32 mouse cellular contexts compared by ENCODE assay signal in genomic region chr8:113389504-113389903, GRCm38 (mm10).
A peak's percentile ranks its signal among the peaks of the same experiment; 100 is the strongest.
DNase-seq lines count a peak whose midpoint lies in the region; ATAC-seq and TF ChIP-seq lines count a peak whose summit lies in the region.
"Had no signal": no experiment of that assay in that cellular context is flagged by ENCODE, and none has a peak within 500 bp of the region (broad histone marks: within the 10 kb centered on the region; RNA-seq: fewer than 3 reads in every experiment).

No protein-coding gene starts in this region.

- no peak overlapping the region for H3K4me3 ChIP-seq in forebrain, embryonic 10.5 days
- H3K4me3 ChIP-seq in forebrain, embryonic 16.5 days (replicated peaks; ENCODE audit: low read length), result no peak overlapping the region
- H3K4me3 ChIP-seq in embryonic facial prominence, embryonic 12.5 days, result no peak overlapping the region
- H3K4me3 ChIP-seq in intestine, embryonic 16.5 days (ENCODE audit: low read length), result no peak overlapping the region
- H3K4me3 ChIP-seq: embryonic facial prominence, embryonic 13.5 days; heart, embryonic 10.5 days; heart, embryonic 15.5 days; hindbrain, embryonic 13.5 days; liver, embryonic 13.5 days had no signal

- H3K27ac ChIP-seq in forebrain, embryonic 10.5 days, result peak overlapping the region; percentile 20; the same call in 1 of the 2 replicates
- no peak overlapping the region for H3K27ac ChIP-seq in forebrain, embryonic 16.5 days (ENCODE audit: low read length)
- no peak overlapping the region for H3K27ac ChIP-seq in embryonic facial prominence, embryonic 12.5 days
- H3K27ac ChIP-seq in intestine, embryonic 16.5 days (ENCODE audit: low read length), result no peak overlapping the region
- H3K27ac ChIP-seq: embryonic facial prominence, embryonic 13.5 days; heart, embryonic 10.5 days; heart, embryonic 15.5 days; hindbrain, embryonic 13.5 days; kidney, postnatal 0 days; liver, embryonic 13.5 days; stomach, postnatal 0 days had no signal

- DNase-seq in forebrain, embryonic 10.5 days (ENCODE audit: extremely low spot score, low spot score), result no peak
- DNase-seq in brain, embryonic 14.5 days (ENCODE audit: low read depth), result peak; percentile 55
- DNase-seq in left cerebral cortex, postnatal 10 days (ENCODE audit: extremely low spot score in 1 of 2, low spot score in 2 of 2), result no peak
- no peak for DNase-seq in heart, postnatal 36 days
- DNase-seq: adrenal gland, postnatal 10 days; cerebellum, adult 11 months; cerebellum, adult 9-10 months; cerebellum, postnatal 36 days; gastrocnemius, postnatal 25 days; heart, adult 11 months; heart, postnatal 4 days; kidney, adult 2 months; kidney, postnatal 4 days; left cerebral cortex, postnatal 4 days; liver, embryonic 13.5 days; lung, adult 18-20 months; lung, postnatal 14 days; spleen, adult 18-20 months; thymus, adult 18-20 months; thymus, postnatal 25 days had no signal

- peaks cover 8% of the 10 kb centered on the region for H3K4me1 ChIP-seq in forebrain, embryonic 10.5 days
- no peaks in the 10 kb centered on the region for H3K4me1 ChIP-seq in forebrain, embryonic 16.5 days (replicated peaks; ENCODE audit: control insufficient read depth, insufficient read depth, low read length)
- peaks cover 5% of the 10 kb centered on the region; the same call in 1 of the 2 replicates for H3K4me1 ChIP-seq in embryonic facial prominence, embryonic 12.5 days
- no peaks in the 10 kb centered on the region; the same call in 1 of the 2 replicates for H3K4me1 ChIP-seq in intestine, embryonic 16.5 days (ENCODE audit: control insufficient read depth, insufficient read depth, low read length)
- H3K4me1 ChIP-seq: embryonic facial prominence, embryonic 13.5 days; heart, embryonic 10.5 days; heart, embryonic 15.5 days; hindbrain, embryonic 13.5 days; liver, embryonic 13.5 days had no signal

- ATAC-seq in forebrain, embryonic 16.5 days, result no peak
- peak; percentile 52; the same call in 1 of the 2 replicates for ATAC-seq in embryonic facial prominence, embryonic 12.5 days (ENCODE audit: insufficient number of reproducible peaks, insufficient read depth, low FRiP score, low TSS enrichment)
- peak; percentile 40 for ATAC-seq in intestine, embryonic 16.5 days
- ATAC-seq: midbrain, embryonic 16.5 days; Patski had no signal

- no peak for TF ChIP-seq POLR2A in brain, embryonic 14.5 days (IDR thresholded peaks at IDR 0.05; ENCODE audit: borderline replicate concordance, extremely low read depth, insufficient read depth, insufficient read length, poor library complexity, severe bottlenecking)

- no peak for TF ChIP-seq CTCF in brain, embryonic 14.5 days (IDR thresholded peaks at IDR 0.05; ENCODE audit: borderline replicate concordance, extremely low read depth, insufficient read depth, insufficient read length)

- H3K9ac ChIP-seq in forebrain, embryonic 16.5 days (replicated peaks; ENCODE audit: low read depth, low read length), result no peak overlapping the region
- H3K9ac ChIP-seq in embryonic facial prominence, embryonic 12.5 days, result no peak overlapping the region
- no peak overlapping the region for H3K9ac ChIP-seq in intestine, embryonic 16.5 days (ENCODE audit: low read depth, low read length)
- H3K9ac ChIP-seq: embryonic facial prominence, embryonic 13.5 days; heart, embryonic 15.5 days; hindbrain, embryonic 13.5 days; liver, embryonic 13.5 days had no signal

- whole genome bisulfite sequencing in forebrain, embryonic 10.5 days, result 53% methylated on average over 2 of the region's 2 CpGs
- 20% methylated on average over 2 of the region's 2 CpGs for WGBS in forebrain, embryonic 16.5 days
- 10% methylated on average over 2 of the region's 2 CpGs for WGBS in embryonic facial prominence, embryonic 12.5 days
- WGBS in intestine, embryonic 16.5 days, result 25% methylated on average over 2 of the region's 2 CpGs

- intact Hi-C loops in left cerebral cortex, postnatal 10 days (cut with DNase I), result no loop called here
- intact Hi-C loops in heart, postnatal 36 days (cut with DNase I), result no loop called here

- no peaks in the 10 kb centered on the region for H3K36me3 ChIP-seq in forebrain, embryonic 10.5 days (replicated peaks)
- H3K36me3 ChIP-seq in forebrain, embryonic 16.5 days (ENCODE audit: control insufficient read depth, insufficient read depth), result no peaks in the 10 kb centered on the region
- no peaks in the 10 kb centered on the region for H3K36me3 ChIP-seq in embryonic facial prominence, embryonic 12.5 days
- H3K36me3 ChIP-seq in intestine, embryonic 16.5 days (ENCODE audit: control insufficient read depth, insufficient read depth, low read length), result no peaks in the 10 kb centered on the region
- H3K36me3 ChIP-seq: embryonic facial prominence, embryonic 13.5 days; heart, embryonic 10.5 days; heart, embryonic 15.5 days; hindbrain, embryonic 13.5 days; liver, embryonic 13.5 days had no signal

- H3K4me2 ChIP-seq in forebrain, embryonic 16.5 days (ENCODE audit: low read length), result no peak overlapping the region
- H3K4me2 ChIP-seq in embryonic facial prominence, embryonic 12.5 days (replicated peaks), result no peak overlapping the region
- H3K4me2 ChIP-seq in intestine, embryonic 16.5 days (ENCODE audit: low read depth, low read length), result no peak overlapping the region
- H3K4me2 ChIP-seq: embryonic facial prominence, embryonic 13.5 days; heart, embryonic 15.5 days; hindbrain, embryonic 13.5 days; liver, embryonic 13.5 days; midbrain, embryonic 11.5 days had no signal

- no peaks in the 10 kb centered on the region for H3K27me3 ChIP-seq in forebrain, embryonic 10.5 days (ENCODE audit: poor library complexity, severe bottlenecking)
- no peaks in the 10 kb centered on the region for H3K27me3 ChIP-seq in forebrain, embryonic 16.5 days (replicated peaks; ENCODE audit: control insufficient read depth, insufficient read depth, low read length)
- H3K27me3 ChIP-seq in embryonic facial prominence, embryonic 12.5 days, result no peaks in the 10 kb centered on the region
- H3K27me3 ChIP-seq in intestine, embryonic 16.5 days (replicated peaks; ENCODE audit: control insufficient read depth, insufficient read depth, low read length), result no peaks in the 10 kb centered on the region
- H3K27me3 ChIP-seq: embryonic facial prominence, embryonic 13.5 days; heart, embryonic 15.5 days; hindbrain, embryonic 13.5 days; liver, embryonic 13.5 days; Patski had no signal

- no peaks in the 10 kb centered on the region for H3K9me3 ChIP-seq in forebrain, embryonic 10.5 days
- no peaks in the 10 kb centered on the region for H3K9me3 ChIP-seq in forebrain, embryonic 16.5 days (ENCODE audit: control insufficient read depth, low read length)
- H3K9me3 ChIP-seq in embryonic facial prominence, embryonic 12.5 days, result no peaks in the 10 kb centered on the region
- H3K9me3 ChIP-seq in intestine, embryonic 16.5 days (ENCODE audit: control insufficient read depth, low read length), result no peaks in the 10 kb centered on the region
- H3K9me3 ChIP-seq: embryonic facial prominence, embryonic 13.5 days; heart, embryonic 10.5 days; heart, embryonic 15.5 days; hindbrain, embryonic 13.5 days; liver, embryonic 13.5 days had no signal
